In the genomic region with DNA sequence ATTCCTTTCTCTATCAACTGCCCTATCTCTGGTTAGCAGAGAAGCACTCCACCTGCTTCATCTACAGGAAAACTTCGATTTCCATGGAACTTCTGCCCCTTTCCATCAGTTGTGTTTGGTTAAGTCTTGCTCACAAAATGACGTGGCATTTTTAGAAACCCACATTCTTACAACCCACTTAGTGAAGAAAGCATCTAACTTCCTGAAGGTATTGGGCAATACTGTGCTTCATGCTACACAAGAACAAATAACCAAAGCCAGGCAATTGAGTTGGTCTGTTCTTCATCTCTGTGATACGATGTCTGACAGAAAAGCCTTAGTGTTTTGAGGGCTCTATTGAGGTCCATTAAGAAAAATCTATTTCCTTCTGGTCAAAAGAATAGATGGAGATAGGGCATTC, we compare ENCODE assay signal across 21 mouse cellular contexts. TPM values are rescaled to one million over a fixed set of nuclear protein-coding genes. Genes with fewer than 3 reads are reported as not detected.
A peak's percentile ranks its signal among the peaks of the same experiment; 100 is the strongest.
DNase-seq lines count a peak whose midpoint lies in the region; ATAC-seq lines count a peak whose summit lies in the region.
"Had no signal": no experiment of that assay in that cellular context is flagged by ENCODE, and none has a peak within 500 bp of the region (broad histone marks: within the 10 kb centered on the region; RNA-seq: fewer than 3 reads in every experiment).

No protein-coding gene starts in this region.

- DNase-seq in 416B (ENCODE audit: low read depth) = peak; percentile 78
- no peak for DNase-seq in yolk sac, embryonic 10.5 days (ENCODE audit: low spot score)
- DNase-seq in right cerebral cortex, adult 18-20 months = no peak
- no peak for DNase-seq in heart, postnatal 4 days
- DNase-seq: adrenal gland, postnatal 14 days; cerebellum, adult 11 months; cerebellum, adult 2 months; cerebellum, postnatal 25 days; gastrocnemius, postnatal 10 days; gastrocnemius, postnatal 36 days; heart, adult 11 months; heart, postnatal 10 days; heart, postnatal 36 days; kidney, adult 2 months had no signal

- peak; percentile 75 for ATAC-seq in granulocyte monocyte progenitor cell, adult 5-6 weeks (replicated peaks; ENCODE audit: poor library complexity, severe bottlenecking)
- peak; percentile 88 for ATAC-seq in megakaryocyte progenitor cell, adult 5-6 weeks (replicated peaks; ENCODE audit: poor library complexity)
- ATAC-seq: forebrain, embryonic 13.5 days; forebrain, embryonic 16.5 days; intestine, postnatal 0 days; Patski had no signal

RNA-seq across cellular contexts. Expression of gene Sfmbt2, which starts 17.4 kb away (rescaled TPM):
- 1.7 and 2.0 TPM in 2 replicates for total RNA-seq in granulocyte monocyte progenitor cell, adult 5-6 weeks (2014; fragmentation: Nextera tagmentation)
- total RNA-seq in granulocyte monocyte progenitor cell, adult 5-6 weeks (2017) = 0.78 and 2.2 TPM in 2 replicates
- total RNA-seq in megakaryocyte progenitor cell, adult 5-6 weeks (2015) = 0.77 and 0.85 TPM in 2 replicates
- 0.67 and 1.1 TPM in 2 replicates for total RNA-seq in megakaryocyte progenitor cell, adult 5-6 weeks (2017)
- total RNA-seq in heart, postnatal 4 days (2021) = 1 to 10 TPM; 1.4 to 1.6 TPM
- total RNA-seq: CH12.LX had no signal
